Mouse (Mus musculus) MEL (cell line): ENCODE results near the gene Abcb1b. TPM values are rescaled to one million over a fixed set of nuclear protein-coding genes. Genes with fewer than 3 reads are reported as not detected.
A peak's percentile ranks its signal among the peaks of the same experiment; 100 is the strongest.

Experiments used
- DNase-seq: peaks from one replicate; pipeline ENCODE4 v3.0.0; 2011; ENCODE audit warnings: low read depth, low spot score
- H3K27ac ChIP-seq: 2 replicates; pipeline ENCODE4 v1.5.1; 2012; ENCODE audit warnings: low read depth, mild to moderate bottlenecking, control low read depth, low read length, moderate library complexity; ENCODE audit not compliant: control insufficient read depth
- H3K27me3 ChIP-seq, 2 experiments: fragments of 150-350 bp in 1 of 2; sonication (generic) in 1 of 2; 2 replicates each; pipeline ENCODE4 v1.6.1; 2012; ENCODE audit warnings: low read length in 2 of 2, mild to moderate bottlenecking in 2 of 2, improper control_type of control experiment in 1 of 2, moderate library complexity in 1 of 2; ENCODE audit not compliant: insufficient read depth in 2 of 2, control insufficient read depth in 1 of 2
- H3K36me3 ChIP-seq, 2 experiments: 2 replicates each; pipeline ENCODE4 v1.6.1; 2012 to 2014; ENCODE audit warnings: low read length in 2 of 2, improper control_type of control experiment in 1 of 2, inconsistent platforms in 1 of 2, mild to moderate bottlenecking in 1 of 2; ENCODE audit not compliant: insufficient read depth in 2 of 2, control insufficient read depth in 1 of 2
- H3K4me1 ChIP-seq, 2 experiments: fragments of 150-350 bp in 1 of 2; sonication (generic) in 1 of 2; 2 replicates each; pipeline ENCODE4 v1.6.1; 2012; ENCODE audit warnings: low read length in 2 of 2, improper control_type of control experiment in 1 of 2, mild to moderate bottlenecking in 1 of 2; ENCODE audit not compliant: insufficient read depth in 2 of 2, control insufficient read depth in 1 of 2
- H3K4me3 ChIP-seq, 2 experiments: fragments of 150-350 bp in 1 of 2; sonication (generic) in 1 of 2; 2 replicates each; pipeline ENCODE4 v1.5.1; 2012; ENCODE audit warnings: low read depth in 2 of 2, low read length in 2 of 2, mild to moderate bottlenecking in 2 of 2, moderate library complexity in 2 of 2, control low read depth in 1 of 2, improper control_type of control experiment in 1 of 2; ENCODE audit not compliant: control insufficient read depth in 1 of 2, insufficient read depth in 1 of 2
- H3K79me2 ChIP-seq: 2 replicates; pipeline ENCODE4 v1.6.1; 2012; ENCODE audit warnings: mild to moderate bottlenecking, low read length, moderate library complexity; ENCODE audit not compliant: control insufficient read depth, poor library complexity, insufficient read depth
- H3K9ac ChIP-seq: 2 replicates; pipeline ENCODE4 v1.6.1; 2012; ENCODE audit warnings: low read depth, mild to moderate bottlenecking, control low read depth, low read length, moderate library complexity; ENCODE audit not compliant: control insufficient read depth, poor library complexity, severe bottlenecking
- H3K9me3 ChIP-seq: fragments of 150-350 bp; sonication (generic); replicated peaks from 2 replicates; pipeline ENCODE4 v1.6.1; 2012; ENCODE audit warnings: mild to moderate bottlenecking, low read length, improper control_type of control experiment, moderate library complexity; ENCODE audit not compliant: insufficient read depth
- BHLHE40 ChIP-seq: IDR thresholded peaks from 2 replicates; pipeline ENCODE4 v1.6.1; 2012; ENCODE audit warnings: low read depth, mild to moderate bottlenecking, inconsistent platforms, low read length, improper control_type of control experiment, borderline replicate concordance
- CHD1 ChIP-seq: IDR thresholded peaks from 2 replicates; pipeline ENCODE4 v1.6.1; 2012; ENCODE audit warnings: low read depth, mild to moderate bottlenecking, inconsistent platforms, low read length, improper control_type of control experiment
- CHD2 ChIP-seq: IDR thresholded peaks from 2 replicates; pipeline ENCODE4 v1.6.1; 2011; ENCODE audit warnings: low read length, improper control_type of control experiment
- CTCF ChIP-seq, 3 experiments: IDR thresholded peaks in 2 of 3; conservative IDR thresholded peaks in 1 of 3; 2 replicates each; pipeline ENCODE4 v1.5.1; 2011 to 2012; ENCODE audit warnings: low read length in 3 of 3, low read depth in 2 of 3, mild to moderate bottlenecking in 2 of 3, improper control_type of control experiment in 1 of 3, inconsistent platforms in 1 of 3, mixed read lengths in 1 of 3, moderate library complexity in 1 of 3; ENCODE audit not compliant: control insufficient read depth in 1 of 3, insufficient read depth in 1 of 3, poor library complexity in 1 of 3, severe bottlenecking in 1 of 3
- E2F4 ChIP-seq: IDR thresholded peaks from 2 replicates; pipeline ENCODE4 v1.6.1; 2011; ENCODE audit warnings: low read depth, low read length, improper control_type of control experiment, borderline replicate concordance
- ELF1 ChIP-seq: IDR thresholded peaks from 2 replicates; pipeline ENCODE4 v1.6.1; 2014; ENCODE audit warnings: low read depth, mild to moderate bottlenecking, inconsistent platforms, low read length, improper control_type of control experiment, moderate library complexity
- EP300 ChIP-seq, 2 experiments: IDR thresholded peaks; 2 replicates each; pipeline ENCODE4 v1.6.1; 2011; ENCODE audit warnings: improper control_type of control experiment in 2 of 2, low read length in 2 of 2, low read depth in 1 of 2, mild to moderate bottlenecking in 1 of 2
- ETS1 ChIP-seq: IDR thresholded peaks from 2 replicates; pipeline ENCODE4 v1.6.1; 2012; ENCODE audit warnings: low read depth, mild to moderate bottlenecking, inconsistent platforms, low read length, improper control_type of control experiment, moderate library complexity
- GABPA ChIP-seq: IDR thresholded peaks from 2 replicates; pipeline ENCODE4 v1.6.1; 2012; ENCODE audit warnings: low read depth, mild to moderate bottlenecking, inconsistent platforms, low read length, improper control_type of control experiment, moderate library complexity
- GATA1 ChIP-seq: IDR thresholded peaks from 2 replicates; pipeline ENCODE4 v1.6.1; 2011; ENCODE audit warnings: low read depth, low read length, improper control_type of control experiment
- HCFC1 ChIP-seq: IDR thresholded peaks from 2 replicates; pipeline ENCODE4 v1.6.1; 2012; ENCODE audit warnings: low read depth, mild to moderate bottlenecking, inconsistent platforms, low read length, improper control_type of control experiment, moderate library complexity
- JUND ChIP-seq: IDR thresholded peaks from 2 replicates; pipeline ENCODE4 v1.6.1; 2011; ENCODE audit warnings: low read depth, mild to moderate bottlenecking, improper control_type of control experiment, low read length
- KAT2A ChIP-seq: conservative IDR thresholded peaks from 2 replicates; pipeline ENCODE4 v1.6.1; 2012; ENCODE audit warnings: low read depth, low read length, improper control_type of control experiment, inconsistent platforms
- MAFK ChIP-seq: IDR thresholded peaks from 2 replicates; pipeline ENCODE4 v1.6.1; 2011; ENCODE audit warnings: low read depth, mild to moderate bottlenecking, low read length, improper control_type of control experiment, borderline replicate concordance
- MAX ChIP-seq: IDR thresholded peaks from 2 replicates; pipeline ENCODE4 v1.6.1; 2011; ENCODE audit warnings: low read length, improper control_type of control experiment
- MAZ ChIP-seq: IDR thresholded peaks from 2 replicates; pipeline ENCODE4 v1.6.1; 2012; ENCODE audit warnings: low read depth, mild to moderate bottlenecking, inconsistent platforms, low read length, improper control_type of control experiment
- MEF2A ChIP-seq: IDR thresholded peaks from 2 replicates; pipeline ENCODE4 v1.6.1; 2014; ENCODE audit warnings: low read depth, mild to moderate bottlenecking, inconsistent platforms, low read length, improper control_type of control experiment; ENCODE audit not compliant: poor library complexity, insufficient replicate concordance, severe bottlenecking; ENCODE audit errors: extremely low read depth
- MXI1 ChIP-seq: IDR thresholded peaks from 2 replicates; pipeline ENCODE4 v1.6.1; 2011; ENCODE audit warnings: mild to moderate bottlenecking, low read depth, low read length, improper control_type of control experiment
- MYC ChIP-seq: IDR thresholded peaks from 2 replicates; pipeline ENCODE4 v1.6.1; 2011; ENCODE audit warnings: low read depth, mild to moderate bottlenecking, low read length, improper control_type of control experiment, moderate library complexity
- NELFE ChIP-seq: IDR thresholded peaks from 2 replicates; pipeline ENCODE4 v1.6.1; 2011; ENCODE audit warnings: low read depth, low read length, improper control_type of control experiment
- NRF1 ChIP-seq: IDR thresholded peaks from 2 replicates; pipeline ENCODE4 v1.6.1; 2014; ENCODE audit warnings: low read depth, mild to moderate bottlenecking, inconsistent platforms, low read length, improper control_type of control experiment, moderate library complexity; ENCODE audit not compliant: poor library complexity, insufficient read depth, severe bottlenecking
- POLR2A ChIP-seq, 2 experiments: IDR thresholded peaks; 2 replicates each; pipeline ENCODE4 v1.6.1; 2011 to 2012; ENCODE audit warnings: low read length in 2 of 2, mild to moderate bottlenecking in 2 of 2, control low read depth in 1 of 2, improper control_type of control experiment in 1 of 2, low read depth in 1 of 2, moderate library complexity in 1 of 2; ENCODE audit not compliant: control insufficient read depth in 1 of 2, insufficient read depth in 1 of 2, poor library complexity in 1 of 2
- POLR2AphosphoS2 ChIP-seq: IDR thresholded peaks from 2 replicates; pipeline ENCODE4 v1.6.1; 2011; ENCODE audit warnings: low read length, improper control_type of control experiment
- POLR2AphosphoS5 ChIP-seq: IDR thresholded peaks from 2 replicates; pipeline ENCODE4 v1.6.1; 2012; ENCODE audit warnings: low read depth, borderline replicate concordance, mild to moderate bottlenecking, inconsistent platforms, low read length, moderate library complexity, mixed read lengths
- RAD21 ChIP-seq: IDR thresholded peaks from 2 replicates; pipeline ENCODE4 v1.6.1; 2011; ENCODE audit warnings: mild to moderate bottlenecking, low read depth, low read length, improper control_type of control experiment
- RCOR1 ChIP-seq: IDR thresholded peaks from 2 replicates; pipeline ENCODE4 v1.6.1; 2012; ENCODE audit warnings: low read depth, mild to moderate bottlenecking, inconsistent platforms, low read length, improper control_type of control experiment
- SIN3A ChIP-seq: IDR thresholded peaks from 2 replicates; pipeline ENCODE4 v1.6.1; 2012; ENCODE audit warnings: low read length, improper control_type of control experiment, inconsistent platforms
- SMC3 ChIP-seq: IDR thresholded peaks from 2 replicates; pipeline ENCODE4 v1.6.1; 2011; ENCODE audit warnings: low read depth, low read length, improper control_type of control experiment
- TAL1 ChIP-seq: IDR thresholded peaks from 2 replicates; pipeline ENCODE4 v1.6.1; 2012; ENCODE audit warnings: mild to moderate bottlenecking, inconsistent platforms, low read length, moderate library complexity, mixed read lengths
- TBP ChIP-seq: IDR thresholded peaks from 2 replicates; pipeline ENCODE4 v1.8.0; 2011; ENCODE audit warnings: low read depth, low read length, improper control_type of control experiment
- UBTF ChIP-seq: IDR thresholded peaks from 2 replicates; pipeline ENCODE4 v1.6.1; 2012; ENCODE audit warnings: low read depth, mild to moderate bottlenecking, inconsistent platforms, low read length, improper control_type of control experiment, moderate library complexity, borderline replicate concordance; ENCODE audit not compliant: insufficient read depth
- USF1 ChIP-seq: IDR thresholded peaks from 2 replicates; pipeline ENCODE4 v1.6.1; 2014; ENCODE audit warnings: low read depth, mild to moderate bottlenecking, inconsistent platforms, low read length, improper control_type of control experiment, moderate library complexity
- ZC3H11A ChIP-seq: IDR thresholded peaks from 2 replicates; pipeline ENCODE4 v1.6.1; 2012; ENCODE audit warnings: low read depth, mild to moderate bottlenecking, inconsistent platforms, low read length, improper control_type of control experiment
- ZKSCAN1 ChIP-seq: IDR thresholded peaks from 2 replicates; pipeline ENCODE4 v1.6.1; 2012; ENCODE audit warnings: low read depth, mild to moderate bottlenecking, inconsistent platforms, low read length, improper control_type of control experiment, moderate library complexity
- ZMIZ1 ChIP-seq: IDR thresholded peaks from 2 replicates; pipeline ENCODE4 v1.6.1; 2012; ENCODE audit warnings: low read depth, mild to moderate bottlenecking, inconsistent platforms, low read length, improper control_type of control experiment, moderate library complexity
- ZNF384 ChIP-seq: IDR thresholded peaks from 2 replicates; pipeline ENCODE4 v1.6.1; 2012; ENCODE audit warnings: low read depth, mild to moderate bottlenecking, inconsistent platforms, low read length, improper control_type of control experiment
- polyA plus RNA-seq, 2 experiments: library from polyadenylated mRNA; stranded (reverse) in 1 of 2; unstranded in 1 of 2; fragments of >175 nt in 1 of 2; fragments of >200 nt in 1 of 2; gene quantifications; 2 replicates each; pipeline versions ENCODE4 v1.2.1 to v1.2.4; 2012; ENCODE audit warnings: low replicate concordance in 2 of 2, low read depth in 1 of 2; ENCODE audit not compliant: insufficient read length in 2 of 2, insufficient read depth in 1 of 2, missing spikeins in 1 of 2
- total RNA-seq: library from RNA; depleted of rRNA; stranded (reverse); fragments of 300-350 nt; gene quantifications from 2 replicates; pipeline ENCODE4 v1.2.3, GENCODE M21; 2012

Gene Abcb1b
- total and polyA plus RNA-seq, 3 experiments = not detected

DNA sequence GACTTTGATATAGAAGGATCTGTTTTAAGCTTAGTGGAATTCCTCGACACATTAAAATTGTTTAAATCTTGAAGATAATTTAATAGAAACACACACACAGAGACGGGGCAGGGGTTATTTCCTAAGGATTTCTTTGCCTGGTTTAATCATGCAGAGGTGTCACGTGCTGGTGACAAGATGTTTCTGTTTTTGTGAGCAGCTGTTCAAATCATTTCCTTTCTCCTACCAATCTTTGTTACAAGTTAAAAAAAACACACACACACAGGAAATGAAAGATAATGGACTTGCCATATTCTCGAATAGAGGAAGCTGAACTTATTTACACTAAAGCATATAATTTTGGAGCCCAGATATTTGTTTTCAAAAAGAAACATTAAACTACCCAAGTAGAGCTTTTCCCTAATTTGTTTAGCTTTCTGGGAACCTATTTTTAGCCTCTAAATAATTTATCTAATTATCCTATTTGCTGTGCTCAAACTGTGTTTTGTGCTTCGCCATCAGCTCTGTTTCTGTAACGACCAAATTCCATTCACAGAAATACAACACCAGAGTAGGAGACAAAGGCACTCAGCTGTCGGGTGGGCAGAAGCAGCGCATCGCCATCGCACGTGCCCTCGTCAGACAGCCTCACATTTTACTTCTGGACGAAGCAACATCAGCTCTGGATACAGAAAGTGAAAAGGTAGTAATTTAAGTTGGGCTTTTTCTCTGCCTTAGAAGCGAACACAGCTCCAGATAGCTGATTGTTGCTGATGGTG lies 65.8 kb downstream of the Abcb1b start:
- H3K79me2 ChIP-seq = no peaks in the 10 kb centered on the region
- no peaks in the 10 kb centered on the region for H3K9me3 ChIP-seq
- H3K36me3 ChIP-seq = peaks cover 0 to 5% of the 10 kb centered on the region in 2 experiments; a peak in 2 of 4 replicates
- no peak overlapping the region for H3K4me3 ChIP-seq
- no peak overlapping the region for H3K9ac ChIP-seq
- no peaks in the 10 kb centered on the region; a peak in 1 of 4 replicates for H3K27me3 ChIP-seq
- no peak overlapping the region for H3K27ac ChIP-seq
- peak; percentile 53 for DNase-seq
- H3K4me1 ChIP-seq = peaks cover 0 to 7% of the 10 kb centered on the region in 2 experiments; a peak in 2 of 4 replicates
- TF ChIP-seq TBP (no peak), ZMIZ1 (no peak), EP300 (IDR thresholded peaks at IDR 0.05; ENCODE audit: low read depth in 1 of 2, low read length in 2 of 2) (peak; percentile 38 to 57; a peak in 2 of 4 replicates), MAX (peak; percentile 90), CHD1 (no peak), ETS1 (peak; percentile 94), USF1 (peak; percentile 90), MAZ (no peak), HCFC1 (no peak), RAD21 (no peak), ELF1 (no peak), SMC3 (no peak), MAFK (no peak), MXI1 (peak; percentile 58; the same call in 1 of the 2 replicates), POLR2AphosphoS2 (no peak), TAL1 (no peak), JUND (no peak), MEF2A (no peak), POLR2A (IDR thresholded peaks at IDR 0.05; ENCODE audit: control insufficient read depth in 1 of 2, insufficient read depth in 1 of 2, low read depth in 1 of 2, low read length in 2 of 2, poor library complexity in 1 of 2) (no peak), NRF1 (no peak), ZNF384 (peak; percentile 86), ZC3H11A (no peak), MYC (no peak), ZKSCAN1 (no peak), RCOR1 (peak; percentile 59), POLR2AphosphoS5 (no peak), CHD2 (no peak), GABPA (no peak), NELFE (no peak), CTCF (IDR thresholded peaks at IDR 0.05 in 2 of 3, conservative IDR thresholded peaks at IDR 0.05 in 1 of 3; ENCODE audit: control insufficient read depth in 1 of 3, insufficient read depth in 1 of 3, low read depth in 2 of 3, low read length in 3 of 3, poor library complexity in 1 of 3, severe bottlenecking in 1 of 3) (no peak), SIN3A (peak; percentile 93), E2F4 (no peak), BHLHE40 (peak; percentile 95), UBTF (no peak), KAT2A (no peak), GATA1 (peak; percentile 55)
